Mouse (Mus musculus) mouse embryonic stem cell (cell line): ENCODE measurements around the gene Dnajb8.

Experiments
- in situ Hi-C, 2 experiments: fragments of 300-500 bp; cut with MboI; formaldehyde crosslinking; loops; 1 replicate in 1 of 2; 3 replicates in 1 of 2; pipeline ENCODE4 v1.14.3; 2019 to 2020; ENCODE audit warnings: low sequenced_read_pairs in 2 of 2, low pct_unique_long_range_greater_than_20kb in 1 of 2, mixed read lengths in 1 of 2; ENCODE audit not compliant: unreplicated experiment in 1 of 2

Gene Dnajb8

GRCm38 (mm10) chr6:88221968-88222367, at the start of gene Dnajb8:
Gene Dnajb8 (plus strand): TSS chr6:88222268.
- in situ Hi-C loops: no loop called here

DNA sequence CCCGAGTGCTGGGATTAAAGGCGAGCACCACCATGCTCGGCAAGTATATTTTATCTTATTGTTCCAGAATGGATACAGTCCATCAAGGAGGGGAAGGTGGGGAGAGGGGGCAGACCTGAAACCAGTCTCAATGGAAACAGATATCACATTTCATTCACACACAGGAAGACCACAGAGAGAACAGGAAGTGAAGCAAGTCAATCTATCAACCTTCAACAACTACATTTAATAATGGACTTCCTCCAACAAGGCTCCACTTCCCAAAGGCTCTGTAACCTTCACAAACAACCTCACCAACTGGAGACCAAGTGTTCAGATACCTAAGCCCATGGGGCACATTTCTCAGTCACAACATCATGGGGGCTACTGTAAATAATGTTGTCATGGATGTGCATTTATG, 47.9 kb upstream of the Dnajb8 start:
- in situ Hi-C loops: no loop called here

GRCm38 (mm10) chr6:88174676-88175075, 47.4 kb upstream of the Dnajb8 start:
- in situ Hi-C loops: no loop called here

DNA sequence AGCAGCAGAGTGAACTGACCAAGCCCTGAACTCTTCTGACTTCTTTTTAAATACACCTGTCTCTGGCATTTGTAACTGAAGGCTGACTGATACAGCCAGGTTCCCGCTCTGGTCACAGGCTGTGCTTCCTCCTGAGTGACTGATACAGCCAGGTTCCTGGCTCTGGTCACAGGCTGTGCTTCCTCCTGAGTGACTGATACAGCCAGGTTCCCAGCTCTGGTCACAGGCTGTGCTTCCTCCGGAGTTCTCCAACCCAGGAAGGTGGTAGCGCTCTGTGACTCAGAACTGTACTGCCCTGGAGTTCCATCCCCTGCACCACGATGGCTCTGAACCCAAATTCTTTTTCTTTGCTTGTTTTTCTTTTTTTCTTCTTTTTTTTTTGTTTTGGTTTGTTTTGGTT, 37.4 kb upstream of the Dnajb8 start:
- in situ Hi-C loops: loop anchor here (5.0 to 10.0 kb wide), 2 partner anchors 62 to 320 kb away; no protein-coding TSS in a partner anchor

- in situ Hi-C loops: loop anchor here (5.0 to 10.0 kb wide), 2 partner anchors 66 to 317 kb away; no protein-coding TSS in a partner anchor
Observed at GRCm38 (mm10) chr6:88188148-88188547, 33.9 kb upstream of the Dnajb8 start.

GRCm38 (mm10) chr6:88189312-88190042, 32.6 kb upstream of the Dnajb8 start:
- in situ Hi-C loops: loop anchor here (5.0 to 10.0 kb wide), 4 partner anchors 48 to 455 kb away; partner anchors contain the start of gene Efcc1 (in 1 of the 2)

- in situ Hi-C loops: loop anchor here (5.0 to 10.0 kb wide), 2 partner anchors 47 to 455 kb away; partner anchors contain the start of gene Efcc1 (in 1 of the 2)
Observed at GRCm38 (mm10) chr6:88190043-88190309, 32.1 kb upstream of the Dnajb8 start.

- in situ Hi-C loops: loop anchor here (5.0 to 10.0 kb wide), 2 partner anchors 47 to 456 kb away; partner anchors contain the start of gene Efcc1 (in 1 of the 2)
Observed at GRCm38 (mm10) chr6:88190310-88191023, 31.6 kb upstream of the Dnajb8 start.

DNA sequence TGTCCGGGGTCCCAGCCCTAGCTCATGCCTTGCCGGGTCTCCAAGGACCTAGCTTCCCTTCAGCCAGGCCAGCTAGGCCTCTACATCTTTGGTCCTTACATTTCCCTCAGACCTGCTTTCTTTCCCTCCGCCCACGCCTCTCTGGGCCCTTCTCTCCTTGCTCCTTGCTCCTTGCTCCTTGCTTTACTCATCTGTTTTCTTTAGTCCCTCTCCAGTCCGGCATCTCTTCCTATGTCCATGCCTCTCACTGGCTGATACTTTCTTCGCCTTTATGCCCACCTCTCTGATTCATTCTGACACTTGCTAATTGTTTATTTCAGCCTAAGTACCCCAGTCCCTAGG, 31.1 kb upstream of the Dnajb8 start:
- in situ Hi-C loops: loop anchor here (5.0 to 10.0 kb wide), 2 partner anchors 46 to 456 kb away; partner anchors contain the start of gene Efcc1 (in 1 of the 2)

DNA sequence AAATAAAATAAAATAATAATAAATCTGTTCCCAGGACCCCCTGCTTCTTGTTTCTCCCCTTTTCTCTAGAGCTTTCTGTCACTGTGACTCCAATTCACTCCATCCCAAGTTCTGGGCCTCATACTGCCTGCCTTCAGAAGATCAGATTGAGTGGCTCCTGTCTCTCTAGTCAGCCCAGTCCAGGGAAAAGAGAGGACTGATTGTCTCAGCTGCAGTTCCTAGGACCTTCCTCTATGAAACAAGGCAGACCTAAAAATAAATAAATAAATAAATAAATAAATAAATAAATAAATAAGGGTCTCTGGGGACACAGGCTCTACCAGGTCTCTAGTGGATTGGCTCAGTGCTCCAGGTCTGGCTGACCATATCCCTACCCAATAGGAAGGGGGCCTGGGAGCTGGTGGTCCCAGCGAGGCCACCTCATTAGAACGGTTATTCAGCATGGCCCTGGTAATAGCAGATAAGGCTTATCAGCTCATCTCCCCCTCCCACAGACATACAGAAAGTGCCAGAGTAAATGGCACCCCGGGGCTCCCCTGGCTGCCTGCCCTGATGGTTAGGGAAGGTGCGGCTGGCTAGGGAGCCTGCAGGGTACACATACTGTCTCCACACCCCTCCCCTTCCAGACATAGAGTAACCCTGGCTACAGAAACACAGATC, 30.5 kb upstream of the Dnajb8 start:
- in situ Hi-C loops: loop anchor here (5.0 to 10.0 kb wide), 2 partner anchors 46 to 457 kb away; partner anchors contain the start of gene Efcc1 (in 1 of the 2)

DNA sequence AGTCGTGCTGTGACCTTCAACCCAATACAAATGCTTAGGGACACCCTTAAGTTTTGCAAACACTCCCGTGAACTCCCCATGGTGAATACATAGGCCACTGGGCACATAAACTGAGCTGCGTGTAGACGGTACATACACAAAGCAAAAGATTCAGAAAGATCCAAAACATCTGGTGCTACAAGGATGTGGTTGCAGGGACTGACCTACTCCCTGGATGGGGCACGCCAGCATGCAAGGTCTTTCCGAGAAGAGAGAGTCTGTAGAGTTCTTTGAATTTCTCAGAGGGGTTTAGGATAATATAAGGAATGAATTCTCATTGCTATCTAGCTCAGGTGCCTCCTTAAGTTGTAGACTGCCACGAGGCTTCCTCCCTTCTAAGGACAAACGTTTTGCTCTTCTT, 29.3 kb upstream of the Dnajb8 start:
- in situ Hi-C loops: loop anchor here (5.0 to 10.0 kb wide), 2 partner anchors 45 to 458 kb away; partner anchors contain the start of gene Efcc1 (in 1 of the 2)

DNA sequence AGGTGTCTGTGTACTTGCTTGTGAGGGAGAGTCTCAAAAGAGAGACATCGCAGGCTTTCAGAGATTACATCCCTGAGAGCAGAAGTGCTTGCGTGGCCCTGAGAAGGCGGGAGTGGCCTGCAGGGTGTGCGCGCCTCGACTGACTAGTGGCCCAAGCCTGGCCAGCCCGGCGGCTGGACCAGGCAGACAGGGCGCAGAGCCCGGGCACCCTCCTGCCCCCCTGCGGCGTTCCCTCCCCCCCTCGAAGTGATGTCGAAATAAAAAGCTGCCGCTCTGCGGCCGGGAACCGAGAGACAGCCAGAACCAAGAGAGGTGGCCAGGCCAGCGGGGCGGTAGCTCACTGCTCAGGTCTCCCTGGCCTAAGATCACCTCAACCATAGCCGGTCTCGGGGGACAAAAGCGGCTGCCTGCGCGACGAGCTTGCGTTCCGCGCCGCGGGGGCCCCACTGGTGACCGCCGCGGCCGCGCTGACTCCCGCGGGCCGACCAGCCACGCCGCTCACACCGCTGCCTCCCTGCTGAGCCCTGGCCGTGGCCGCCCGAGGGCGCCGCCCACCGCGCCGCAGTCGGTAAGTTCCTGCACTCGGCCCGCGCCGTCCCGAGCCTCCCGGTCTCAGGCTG, 28.5 kb upstream of the Dnajb8 start, which contains the start of gene Gata2:
Gata2 (plus strand) TSS at position 459 of the 620 bp plus-strand sequence.
- in situ Hi-C loops: loop anchor here (5.0 to 10.0 kb wide), 2 partner anchors 44 to 459 kb away; partner anchors contain the start of gene Efcc1 (in 1 of the 2)

DNA sequence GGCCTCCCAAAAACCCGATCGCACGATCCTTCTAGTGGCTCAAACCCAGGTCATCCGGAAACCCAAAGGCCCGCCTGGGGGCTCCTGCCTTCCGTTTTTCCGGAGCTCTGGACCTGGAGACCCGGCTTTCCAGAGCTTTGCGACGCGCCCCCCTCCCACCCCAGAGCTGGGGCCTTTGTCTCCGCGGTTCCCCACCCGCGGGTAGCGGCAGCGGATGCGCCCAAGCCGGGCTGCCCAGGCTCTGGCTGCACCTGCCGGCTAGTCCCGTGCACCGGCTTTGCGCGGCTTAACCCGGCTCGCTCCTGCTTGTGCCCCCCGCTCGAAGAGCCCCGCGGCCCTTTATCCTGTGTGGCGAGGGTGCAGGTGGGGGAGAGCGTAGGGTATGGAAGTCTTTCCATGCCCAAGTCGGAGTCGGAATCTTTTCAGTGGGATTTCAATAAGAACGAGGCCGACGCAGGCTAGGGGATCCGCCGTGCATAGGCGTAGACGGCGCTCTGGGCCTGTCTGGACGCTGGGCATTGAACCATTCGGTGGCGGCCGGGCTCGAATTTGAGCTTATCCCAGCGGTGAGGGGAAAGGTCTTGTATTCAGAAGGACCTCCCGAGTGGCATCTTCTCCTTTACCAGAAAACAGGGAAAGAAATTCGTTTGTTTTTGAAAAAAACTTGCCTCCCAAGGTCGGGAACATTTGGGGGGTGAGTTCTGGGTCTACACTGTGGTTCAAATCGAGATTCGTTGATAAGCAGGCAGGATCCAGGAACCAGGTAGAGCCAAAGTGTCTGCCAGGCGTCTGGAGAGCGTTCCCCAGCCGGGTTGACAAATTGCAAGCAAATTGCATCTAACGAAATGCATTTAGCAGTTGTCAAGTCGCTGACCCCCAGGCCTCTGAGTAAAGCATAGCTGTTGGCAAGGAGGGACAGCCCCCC, 27.8 kb upstream of the Dnajb8 start:
- in situ Hi-C loops: loop anchor here (5.0 to 10.0 kb wide), 2 partner anchors 43 to 460 kb away; partner anchors contain the start of gene Efcc1 (in 1 of the 2)

DNA sequence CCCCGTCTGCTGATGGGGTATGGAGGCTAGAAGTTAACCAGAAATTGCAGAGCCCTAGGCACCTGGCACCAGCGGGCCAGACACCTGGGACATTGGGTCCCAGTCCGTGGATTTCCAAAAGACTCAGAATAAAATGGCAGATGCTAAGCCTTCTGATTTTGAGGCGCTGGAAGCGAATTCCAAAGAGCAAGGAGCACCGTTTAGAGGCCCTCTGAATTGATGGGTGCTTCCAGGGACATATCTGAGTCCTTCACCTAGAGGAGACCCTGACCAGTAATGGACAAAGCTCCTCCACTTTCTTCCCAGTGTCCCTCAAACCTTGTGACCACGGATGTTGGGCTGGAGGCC, 27.1 kb upstream of the Dnajb8 start:
- in situ Hi-C loops: loop anchor here (5.0 to 10.0 kb wide), 2 partner anchors 42 to 460 kb away; partner anchors contain the start of gene Efcc1 (in 1 of the 2)

- in situ Hi-C loops: loop anchor here in 1 of 2 experiments (10.0 kb wide), 1 partner anchor 461 kb away; the partner anchor contains the start of gene Efcc1
Observed at GRCm38 (mm10) chr6:88196054-88196732, 25.9 kb upstream of the Dnajb8 start.

DNA sequence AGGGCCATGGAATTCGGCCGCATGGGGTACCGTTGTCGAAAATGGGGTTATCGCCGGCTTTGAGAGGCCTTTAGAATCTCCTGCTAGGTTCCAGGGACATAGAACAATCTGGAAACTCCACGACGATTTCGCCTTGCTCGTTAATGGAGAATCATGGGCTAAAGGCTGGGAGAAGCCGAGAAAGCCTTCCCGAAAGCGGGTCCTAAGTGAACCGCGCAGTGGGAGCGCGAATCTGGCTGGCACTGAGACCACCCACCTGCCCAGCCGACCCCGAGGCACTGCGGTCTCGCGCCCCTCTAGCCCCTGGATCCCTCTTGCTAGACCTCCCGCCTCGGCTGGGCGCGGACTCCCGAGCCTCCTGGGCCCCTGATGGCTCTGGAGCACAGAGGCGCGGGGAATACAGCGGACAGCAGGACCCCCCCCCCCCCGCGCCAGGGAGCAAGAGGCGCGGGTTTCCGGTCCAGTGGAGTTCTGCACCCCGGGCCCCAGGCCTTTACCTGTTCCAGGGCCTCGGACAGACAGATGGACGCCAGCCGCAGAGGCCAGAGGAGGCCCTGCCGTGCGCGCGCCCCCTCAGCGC, 25.2 kb upstream of the Dnajb8 start:
- in situ Hi-C loops: loop anchor here in 1 of 2 experiments (10.0 kb wide), 1 partner anchor 462 kb away; the partner anchor contains the start of gene Efcc1
